Mouse (Mus musculus): ENCODE measurements around the gene Olfr287. TPM values are rescaled to one million over a fixed set of nuclear protein-coding genes. Genes with fewer than 3 reads are reported as not detected.
A peak's percentile ranks its signal among the peaks of the same experiment; 100 is the strongest.

Gene Olfr287
- total and polyA plus RNA-seq, 2 experiments from 2014 or later = 0.44 to 1.2 TPM

GRCm38 (mm10) chr15:98226096-98226495 lies 5.2 kb upstream of the Olfr287 start:
- H3K27ac ChIP-seq (ENCODE audit: low read depth, low read length) = no peak overlapping the region
- no peaks in the 10 kb centered on the region for H3K36me3 ChIP-seq (ENCODE audit: insufficient read depth, low read length)
- no peaks in the 10 kb centered on the region for H3K27me3 ChIP-seq (ENCODE audit: insufficient read depth, low read length)
- no peak overlapping the region for H3K9ac ChIP-seq (replicated peaks; ENCODE audit: low read length, poor library complexity, severe bottlenecking)
- no peak for DNase-seq (ENCODE audit: low spot score)
- no peak overlapping the region for H3K4me3 ChIP-seq (ENCODE audit: low read depth, low read length)
- 69% methylated on average over 7 of the region's 7 CpGs for WGBS
- H3K4me1 ChIP-seq (ENCODE audit: insufficient read depth, low read length) = no peaks in the 10 kb centered on the region
- no peaks in the 10 kb centered on the region for H3K9me3 ChIP-seq (ENCODE audit: low read length)
- ATAC-seq (ENCODE audit: low FRiP score) = no peak
- H3K4me2 ChIP-seq (ENCODE audit: low read depth, low read length, poor library complexity, severe bottlenecking) = no peak overlapping the region
- no peak for TF ChIP-seq CTCF (IDR thresholded peaks at IDR 0.05)

GRCm38 (mm10) chr15:98225610-98226009 lies 4.8 kb upstream of the Olfr287 start:
- 51% methylated on average over 16 of the region's 16 CpGs for WGBS
- Histone ChIP-seq H3K4me3 (ENCODE audit: low read depth, low read length) (no peak overlapping the region), H3K9ac (replicated peaks; ENCODE audit: low read length, poor library complexity, severe bottlenecking) (no peak overlapping the region), H3K4me1 (ENCODE audit: insufficient read depth, low read length) (no peaks in the 10 kb centered on the region), H3K9me3 (ENCODE audit: low read length) (no peaks in the 10 kb centered on the region), H3K36me3 (ENCODE audit: insufficient read depth, low read length) (no peaks in the 10 kb centered on the region), H3K4me2 (ENCODE audit: low read depth, low read length, poor library complexity, severe bottlenecking) (no peak overlapping the region), H3K27ac (ENCODE audit: low read depth, low read length) (no peak overlapping the region), H3K27me3 (ENCODE audit: insufficient read depth, low read length) (no peaks in the 10 kb centered on the region)
- peak; percentile 2 for DNase-seq (ENCODE audit: low spot score)
- no peak for ATAC-seq (ENCODE audit: low FRiP score)
- no peak for TF ChIP-seq CTCF (IDR thresholded peaks at IDR 0.05)

- no peak overlapping the region for H3K9ac ChIP-seq (replicated peaks; ENCODE audit: low read length, poor library complexity, severe bottlenecking)
- no peaks in the 10 kb centered on the region for H3K9me3 ChIP-seq (ENCODE audit: low read length)
- H3K4me3 ChIP-seq (ENCODE audit: low read depth, low read length) = no peak overlapping the region
- no peaks in the 10 kb centered on the region for H3K4me1 ChIP-seq (ENCODE audit: insufficient read depth, low read length)
- no peak overlapping the region for H3K4me2 ChIP-seq (ENCODE audit: low read depth, low read length, poor library complexity, severe bottlenecking)
- ATAC-seq (ENCODE audit: low FRiP score) (no peak), DNase-seq (ENCODE audit: low spot score) (no peak)
- H3K27me3 ChIP-seq (ENCODE audit: insufficient read depth, low read length) = no peaks in the 10 kb centered on the region
- H3K36me3 ChIP-seq (ENCODE audit: insufficient read depth, low read length) = no peaks in the 10 kb centered on the region
- no peak for TF ChIP-seq CTCF (IDR thresholded peaks at IDR 0.05)
- no peak overlapping the region for H3K27ac ChIP-seq (ENCODE audit: low read depth, low read length)
Measured at GRCm38 (mm10) chr15:98222377-98222776, 1.5 kb upstream of the Olfr287 start.

GRCm38 (mm10) chr15:98214130-98214529 lies 6.7 kb downstream of the Olfr287 start:
- Histone ChIP-seq H3K9me3 (ENCODE audit: low read length) (no peaks in the 10 kb centered on the region), H3K9ac (replicated peaks; ENCODE audit: low read length, poor library complexity, severe bottlenecking) (no peak overlapping the region), H3K4me3 (ENCODE audit: low read depth, low read length) (no peak overlapping the region), H3K4me1 (ENCODE audit: insufficient read depth, low read length) (no peaks in the 10 kb centered on the region), H3K36me3 (ENCODE audit: insufficient read depth, low read length) (no peaks in the 10 kb centered on the region), H3K27me3 (ENCODE audit: insufficient read depth, low read length) (no peaks in the 10 kb centered on the region), H3K27ac (ENCODE audit: low read depth, low read length) (no peak overlapping the region), H3K4me2 (ENCODE audit: low read depth, low read length, poor library complexity, severe bottlenecking) (no peak overlapping the region)
- WGBS = 72% methylated on average over 5 of the region's 5 CpGs
- no peak for DNase-seq (ENCODE audit: low spot score)
- TF ChIP-seq CTCF (IDR thresholded peaks at IDR 0.05) = no peak
- no peak for ATAC-seq (ENCODE audit: low FRiP score)

- no peaks in the 10 kb centered on the region for H3K9me3 ChIP-seq (ENCODE audit: low read length)
- no peak for DNase-seq (ENCODE audit: low spot score)
- H3K27ac ChIP-seq (ENCODE audit: low read depth, low read length) = no peak overlapping the region
- TF ChIP-seq CTCF (IDR thresholded peaks at IDR 0.05) = no peak
- no peak overlapping the region for H3K4me2 ChIP-seq (ENCODE audit: low read depth, low read length, poor library complexity, severe bottlenecking)
- WGBS = 81% methylated on average over 5 of the region's 5 CpGs
- H3K4me1 ChIP-seq (ENCODE audit: insufficient read depth, low read length) = no peaks in the 10 kb centered on the region
- no peaks in the 10 kb centered on the region for H3K27me3 ChIP-seq (ENCODE audit: insufficient read depth, low read length)
- no peak overlapping the region for H3K9ac ChIP-seq (replicated peaks; ENCODE audit: low read length, poor library complexity, severe bottlenecking)
- no peaks in the 10 kb centered on the region for H3K36me3 ChIP-seq (ENCODE audit: insufficient read depth, low read length)
- no peak for ATAC-seq (ENCODE audit: low FRiP score)
- H3K4me3 ChIP-seq (ENCODE audit: low read depth, low read length) = no peak overlapping the region
Measured at GRCm38 (mm10) chr15:98213336-98213870, 7.5 kb downstream of the Olfr287 start.

GRCm38 (mm10) chr15:98209676-98210075 lies 11.2 kb downstream of the Olfr287 start:
- Histone ChIP-seq H3K4me3 (ENCODE audit: low read depth, low read length) (no peak overlapping the region), H3K27ac (ENCODE audit: low read depth, low read length) (no peak overlapping the region), H3K9me3 (ENCODE audit: low read length) (no peaks in the 10 kb centered on the region), H3K27me3 (ENCODE audit: insufficient read depth, low read length) (no peaks in the 10 kb centered on the region), H3K36me3 (ENCODE audit: insufficient read depth, low read length) (no peaks in the 10 kb centered on the region), H3K9ac (replicated peaks; ENCODE audit: low read length, poor library complexity, severe bottlenecking) (no peak overlapping the region), H3K4me2 (ENCODE audit: low read depth, low read length, poor library complexity, severe bottlenecking) (no peak overlapping the region), H3K4me1 (ENCODE audit: insufficient read depth, low read length) (no peaks in the 10 kb centered on the region)
- ATAC-seq (ENCODE audit: low FRiP score) (no peak), DNase-seq (ENCODE audit: low spot score) (no peak)
- no peak for TF ChIP-seq CTCF (IDR thresholded peaks at IDR 0.05)
- 78% methylated on average over 7 of the region's 7 CpGs for WGBS
